Mouse (Mus musculus) myocyte (in vitro differentiated cells): Measurements from ENCODE around the gene Ttc41.
A peak's percentile ranks its signal among the peaks of the same experiment; 100 is the strongest.

Experiments
- CEBPB ChIP-seq: IDR thresholded peaks from 2 replicates; pipeline ENCODE4 v1.6.1; 2011; ENCODE audit warnings: mild to moderate bottlenecking, moderate library complexity; ENCODE audit not compliant: poor library complexity, insufficient read depth, severe bottlenecking
- E2F4 ChIP-seq: IDR thresholded peaks from one replicate; pipeline ENCODE4 v1.6.1; 2011; ENCODE audit warnings: mild to moderate bottlenecking, control low read depth, moderate library complexity; ENCODE audit not compliant: insufficient read depth
- MAX ChIP-seq: IDR thresholded peaks from one replicate; pipeline ENCODE4 v1.6.1; 2011; ENCODE audit warnings: low read depth, mild to moderate bottlenecking, control low read depth
- MYOD1 ChIP-seq, 3 experiments: IDR thresholded peaks; one replicate each; pipeline ENCODE4 v1.6.1; 2011; ENCODE audit warnings: control low read depth in 2 of 3, low read depth in 2 of 3, mild to moderate bottlenecking in 2 of 3, moderate library complexity in 1 of 3; ENCODE audit not compliant: insufficient read length in 2 of 3, control insufficient read depth in 1 of 3
- MYOG ChIP-seq, 3 experiments: IDR thresholded peaks; one replicate each; pipeline ENCODE4 v1.6.1; 2011; ENCODE audit warnings: control low read depth in 2 of 3, low read depth in 2 of 3, mild to moderate bottlenecking in 2 of 3; ENCODE audit not compliant: insufficient read length in 2 of 3, control insufficient read depth in 1 of 3, insufficient read depth in 1 of 3
- POLR2A ChIP-seq: IDR thresholded peaks from one replicate; pipeline ENCODE4 v1.6.1; 2011; ENCODE audit warnings: low read depth, mild to moderate bottlenecking, control low read depth, moderate library complexity; ENCODE audit not compliant: insufficient read length
- POLR2AphosphoS2 ChIP-seq: IDR thresholded peaks from one replicate; pipeline ENCODE4 v1.6.1; 2011; ENCODE audit warnings: low read depth, control low read depth; ENCODE audit not compliant: insufficient read length
- REST ChIP-seq: IDR thresholded peaks from one replicate; pipeline ENCODE4 v1.6.1; 2011; ENCODE audit warnings: mild to moderate bottlenecking, control low read depth, moderate library complexity; ENCODE audit not compliant: insufficient read depth, insufficient read length
- SRF ChIP-seq: IDR thresholded peaks from one replicate; pipeline ENCODE4 v1.6.1; 2011; ENCODE audit warnings: low read depth; ENCODE audit not compliant: control insufficient read depth, insufficient read length
- TCF12 ChIP-seq: IDR thresholded peaks from one replicate; pipeline ENCODE4 v1.6.1; 2011; ENCODE audit warnings: mild to moderate bottlenecking, control low read depth; ENCODE audit not compliant: poor library complexity, insufficient read depth, severe bottlenecking
- TCF3 ChIP-seq: IDR thresholded peaks from one replicate; pipeline ENCODE4 v1.6.1; 2011; ENCODE audit warnings: low read depth, control low read depth; ENCODE audit not compliant: insufficient read length
- USF1 ChIP-seq: IDR thresholded peaks from one replicate; pipeline ENCODE4 v1.6.1; 2011; ENCODE audit warnings: low read depth, mild to moderate bottlenecking, control low read depth, moderate library complexity

GRCm38 (mm10) chr10:86793509-86793951, 87.9 kb downstream of the Ttc41 start:
- no peak for TF ChIP-seq POLR2AphosphoS2
- TF ChIP-seq MAX, result no peak
- no peak for TF ChIP-seq TCF3
- TF ChIP-seq E2F4, result no peak
- TF ChIP-seq POLR2A, result no peak
- no peak for TF ChIP-seq USF1
- TF ChIP-seq MYOD1 (IDR thresholded peaks at IDR 0.05; ENCODE audit: control insufficient read depth in 1 of 3, insufficient read length in 2 of 3, low read depth in 2 of 3), result no peak
- no peak for TF ChIP-seq TCF12
- TF ChIP-seq MYOG (IDR thresholded peaks at IDR 0.05; ENCODE audit: control insufficient read depth in 1 of 3, insufficient read depth in 1 of 3, insufficient read length in 2 of 3, low read depth in 2 of 3), result peak in 2 of 3 experiments; percentile 49 to 51
- TF ChIP-seq CEBPB, result no peak
- no peak for TF ChIP-seq SRF
- TF ChIP-seq REST, result no peak
